Mouse (Mus musculus) thymus, postnatal 25 days (tissue): ENCODE measurements around the gene Rbfox2.

Experiments used
- DNase-seq: peaks from one replicate; pipeline ENCODE4 v3.0.0; 2022

The Rbfox2 gene

DNA sequence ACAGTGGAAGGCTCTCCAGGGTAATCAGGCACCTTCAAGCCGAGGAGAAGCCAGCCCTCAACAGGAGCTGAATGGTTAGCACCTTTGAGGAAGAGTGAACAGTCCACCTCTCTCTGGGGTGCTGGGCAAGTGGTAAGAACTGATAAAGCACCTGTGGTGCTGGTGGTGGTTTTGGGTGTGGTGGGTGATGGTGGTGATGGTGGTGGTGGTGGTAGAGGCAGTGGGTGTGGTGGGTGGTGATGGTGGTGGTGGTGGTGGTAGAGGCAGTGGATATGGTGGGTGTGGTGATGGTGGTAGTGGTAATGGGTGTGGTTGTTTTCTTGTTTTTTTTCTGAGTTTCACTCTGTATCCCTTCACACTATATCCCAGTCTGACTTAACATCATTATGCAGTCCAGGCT lies 253.8 kb downstream of the Rbfox2 start:
- no peak for DNase-seq

DNA sequence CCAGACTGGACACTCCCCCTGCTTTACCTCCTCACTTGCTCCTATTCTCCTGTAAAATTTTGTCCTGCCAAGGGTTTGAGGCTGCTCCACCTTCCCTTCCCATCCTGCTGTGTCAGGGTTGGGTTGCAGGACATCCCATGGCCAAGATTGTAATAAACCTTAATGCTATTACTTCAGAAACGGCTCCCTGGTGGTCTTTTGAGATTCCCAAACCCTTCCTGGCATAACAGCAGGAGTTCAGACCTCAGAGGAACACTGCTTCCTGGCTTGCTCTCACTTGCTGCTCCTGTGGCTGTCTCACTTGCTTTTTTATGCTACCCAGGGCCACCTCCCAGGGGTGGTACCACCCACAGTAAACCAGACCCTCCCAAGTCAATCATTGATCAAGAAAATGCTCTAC lies 254.6 kb downstream of the Rbfox2 start:
- no peak for DNase-seq

DNA sequence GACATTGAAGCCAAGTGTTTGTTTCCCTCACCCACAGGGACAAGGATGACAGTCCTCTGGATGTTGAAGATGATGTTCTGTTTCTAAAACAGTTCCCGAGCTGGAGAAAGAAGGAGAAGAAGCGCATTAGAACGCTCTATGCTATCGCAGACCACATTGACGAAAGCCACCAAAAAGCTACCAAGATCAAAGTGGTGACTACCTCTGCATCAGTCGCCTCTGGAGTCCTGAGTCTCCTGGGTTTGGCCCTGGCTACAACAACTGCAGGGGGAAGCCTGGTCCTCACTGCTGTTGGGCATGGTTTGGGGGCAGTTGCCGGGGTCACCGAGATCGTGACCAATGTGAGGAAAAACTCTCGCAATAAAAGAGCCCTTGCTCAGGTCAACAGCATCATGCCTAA lies 256.2 kb downstream of the Rbfox2 start, which contains the start of gene Mb:
Gene Mb (minus strand): TSS at position 101 of the 400 bp plus-strand sequence.
- DNase-seq = no peak

DNA sequence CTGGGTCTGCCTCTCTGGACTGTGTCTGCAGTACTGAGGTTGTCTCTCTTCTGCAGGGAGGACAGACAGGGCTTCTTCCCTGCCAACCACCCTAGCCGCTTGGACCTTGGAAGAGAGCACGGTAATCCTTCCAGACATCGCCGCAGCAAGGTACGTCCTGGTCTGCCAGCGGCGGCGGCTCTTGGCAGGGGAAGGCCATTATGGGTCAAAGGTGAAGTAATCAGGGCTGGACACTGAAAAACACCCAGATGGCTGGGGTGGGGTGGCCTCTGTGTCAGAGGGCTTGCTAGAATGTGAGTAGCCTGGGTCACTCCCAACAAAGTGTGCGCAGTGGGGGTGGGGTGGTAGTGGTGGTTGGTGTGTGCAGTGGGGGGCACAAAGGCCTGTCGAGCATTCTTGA lies 261.2 kb downstream of the Rbfox2 start:
- no peak for DNase-seq

DNA sequence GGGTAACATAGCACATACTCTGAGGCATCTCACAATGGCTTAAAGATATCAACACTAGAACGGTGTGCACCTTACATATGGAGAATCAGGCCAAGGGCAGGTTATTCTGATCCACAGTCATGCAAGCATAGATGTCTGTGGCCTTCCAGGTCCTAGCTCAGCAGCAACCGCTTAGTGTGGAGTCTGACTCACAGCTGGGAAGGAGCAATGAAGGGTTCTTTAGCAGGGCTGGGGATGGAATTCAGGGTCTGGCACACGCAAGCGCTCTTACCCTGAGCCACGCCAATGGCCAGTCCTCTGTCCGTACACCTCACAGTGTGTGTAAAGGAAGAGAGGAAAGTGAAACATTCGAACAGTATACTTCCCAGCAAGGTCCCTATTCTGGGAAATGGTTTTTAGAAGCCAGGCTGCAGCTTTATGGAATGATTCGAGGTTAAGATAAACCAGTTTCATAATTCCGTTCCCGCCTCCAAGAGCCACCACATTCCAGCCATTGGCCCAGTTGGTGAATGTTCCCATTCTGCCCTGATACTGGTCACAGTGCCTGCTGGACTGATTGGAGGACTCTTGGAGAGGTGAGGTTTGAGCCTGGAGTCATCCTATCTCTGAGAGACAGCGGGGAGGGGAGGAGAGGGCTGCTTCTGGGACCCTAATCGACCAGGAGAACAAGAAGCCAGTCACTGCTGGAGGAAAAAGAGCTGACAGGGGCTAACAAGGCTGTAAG lies 262.0 kb downstream of the Rbfox2 start, which contains the start of gene Apol6:
Gene Apol6 (plus strand): TSS at position 133 of the 724 bp plus-strand sequence.
- no peak for DNase-seq

DNA sequence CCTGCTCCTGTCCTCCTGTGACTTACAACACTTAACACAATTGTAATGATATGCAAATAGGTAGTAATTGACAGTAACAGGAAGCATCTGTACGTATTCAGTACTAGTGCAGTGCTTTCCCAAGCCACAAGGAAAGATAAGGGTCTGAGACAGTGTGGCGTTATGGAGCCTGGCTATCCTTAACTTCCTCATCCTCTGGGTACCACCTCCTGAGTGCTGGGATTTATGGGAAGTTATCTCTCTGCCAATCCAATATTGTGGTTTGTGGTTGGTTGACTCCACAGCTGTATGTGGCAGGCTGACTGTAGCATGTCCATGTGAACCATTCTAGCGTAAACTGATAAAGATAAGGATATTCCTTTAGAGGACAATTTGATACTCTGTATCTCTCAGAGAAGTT lies 266.0 kb downstream of the Rbfox2 start:
- no peak for DNase-seq

DNA sequence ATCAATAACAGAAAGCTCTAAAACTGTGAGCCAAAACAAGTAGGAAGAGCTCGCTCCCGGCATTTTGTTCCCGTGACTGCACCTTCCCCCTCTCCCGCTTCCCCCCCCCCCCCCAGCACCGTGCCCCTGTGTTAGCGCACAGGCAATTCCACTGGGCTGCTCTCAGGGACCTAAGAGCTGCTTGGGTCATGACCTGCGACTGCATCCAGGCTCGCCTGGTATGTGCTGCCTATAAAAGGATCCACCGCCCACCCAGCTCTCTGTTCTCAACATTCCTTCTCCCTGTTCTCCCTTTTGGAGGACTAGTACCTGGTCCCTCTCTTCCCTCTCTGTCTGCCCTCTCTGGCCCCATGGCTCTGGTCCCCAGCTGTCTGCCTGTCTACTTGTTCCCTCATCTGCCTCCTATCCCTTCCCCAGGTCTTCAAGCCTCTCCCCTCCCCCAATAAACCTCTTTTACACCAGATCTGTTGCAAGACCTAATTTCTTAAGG lies 267.5 kb downstream of the Rbfox2 start:
- DNase-seq = no peak

DNA sequence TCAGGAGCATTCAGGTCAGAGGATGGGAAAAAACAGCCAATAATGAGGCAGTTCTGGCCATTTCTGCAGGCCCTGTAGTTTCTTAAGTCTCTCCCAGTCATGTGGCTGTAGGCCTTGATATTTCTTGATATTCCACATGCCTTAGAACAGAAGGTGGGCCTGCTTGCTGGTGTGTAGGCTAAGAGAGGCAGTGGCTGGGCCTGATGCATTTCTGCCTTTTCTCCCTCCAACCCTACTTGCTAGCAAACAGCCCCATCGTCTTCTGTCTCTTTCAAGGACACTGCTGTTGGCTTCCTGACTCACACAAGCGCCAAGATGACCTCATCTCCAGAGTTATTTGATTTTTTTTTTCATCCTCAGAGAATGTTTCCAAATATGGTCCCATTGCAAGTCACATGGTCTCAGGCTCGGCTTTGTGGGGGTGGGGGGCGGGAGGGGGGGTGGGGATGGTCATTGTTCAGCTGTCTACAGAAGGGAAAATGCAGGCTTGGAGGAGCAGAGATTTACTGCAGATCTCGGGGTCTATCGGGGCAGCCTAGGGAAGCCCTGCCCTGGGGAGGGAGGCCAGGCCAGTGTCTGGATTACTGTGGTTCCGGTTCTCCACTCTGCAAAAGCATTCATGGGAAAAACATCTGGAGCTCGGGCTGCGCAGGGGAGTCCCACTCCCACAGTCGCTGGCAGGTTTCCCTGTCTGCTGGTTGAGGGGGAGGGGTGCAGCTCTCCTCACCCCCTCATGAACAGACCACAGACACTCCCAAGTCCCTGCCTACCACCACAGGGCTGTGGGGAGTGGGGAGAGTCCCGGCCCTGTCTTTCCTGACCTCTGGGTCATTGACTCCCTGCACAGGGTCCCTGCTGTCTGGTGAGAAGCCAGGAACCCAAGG lies 269.3 kb downstream of the Rbfox2 start:
- DNase-seq = no peak

DNA sequence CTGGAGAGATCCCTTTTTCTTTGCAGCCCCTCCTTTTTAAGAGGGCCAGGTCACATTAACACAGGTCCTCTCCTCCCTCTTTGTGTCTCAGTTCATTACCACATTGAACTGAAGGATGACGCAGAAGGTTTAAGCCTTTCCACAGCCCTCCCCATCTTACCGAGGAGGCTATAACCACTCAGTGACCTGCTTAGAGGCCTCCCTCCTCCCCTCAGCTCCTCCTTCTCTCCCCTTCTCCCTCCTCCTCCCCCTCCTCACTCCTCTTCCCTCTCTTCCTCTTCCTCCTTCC lies 269.9 kb downstream of the Rbfox2 start:
- no peak for DNase-seq

DNA sequence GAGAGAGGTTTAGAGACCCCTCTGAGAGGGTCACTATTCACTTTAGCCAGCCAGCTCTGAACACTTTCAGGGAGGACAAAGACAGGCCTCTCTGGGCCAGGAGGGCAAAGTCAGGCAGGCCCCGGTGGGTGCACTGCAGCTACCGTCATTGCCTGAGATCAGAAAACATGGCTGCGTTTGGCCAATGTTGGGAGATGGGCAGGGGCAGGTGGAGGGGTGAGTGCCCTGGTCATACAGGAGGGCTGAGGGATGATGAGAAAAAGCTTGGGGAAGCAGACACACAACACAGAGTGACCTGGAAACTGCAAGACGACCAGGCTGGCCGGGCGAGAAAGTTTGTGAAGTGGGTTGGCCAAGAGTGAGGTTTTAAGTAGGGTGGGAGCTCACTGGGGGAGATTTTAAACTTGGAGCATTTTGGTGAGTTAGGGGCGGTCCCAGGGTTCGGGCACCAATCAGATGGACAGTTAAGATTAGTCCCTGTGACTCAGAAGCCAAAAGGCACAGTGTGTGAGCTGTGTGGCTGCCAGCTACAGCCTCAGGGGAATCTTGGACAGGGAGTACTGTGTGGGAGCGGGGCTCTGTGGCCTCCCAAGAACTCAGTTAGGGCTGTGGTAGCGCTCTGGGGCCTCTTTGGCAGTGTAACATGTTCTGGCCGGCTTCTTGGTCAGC lies 270.4 kb downstream of the Rbfox2 start:
- no peak for DNase-seq

DNA sequence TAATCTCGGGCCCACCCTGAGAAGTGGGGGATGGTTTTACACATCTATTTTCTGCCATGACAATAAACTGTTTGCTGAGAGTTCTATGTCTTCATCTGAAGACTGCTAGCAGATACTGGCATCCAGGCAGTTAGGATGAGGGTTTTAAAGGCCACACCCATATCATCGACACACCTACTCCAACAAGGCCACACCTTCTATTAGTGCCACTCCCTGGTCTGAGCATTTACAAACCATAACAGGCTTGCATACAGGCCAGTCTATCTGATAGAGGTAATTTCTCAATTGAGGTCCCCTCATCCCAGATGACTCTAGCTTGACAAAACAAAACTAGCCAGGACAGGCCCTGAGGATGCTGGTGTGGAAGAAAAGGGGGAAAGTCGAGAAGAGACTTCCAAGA lies 271.2 kb downstream of the Rbfox2 start:
- no peak for DNase-seq

DNA sequence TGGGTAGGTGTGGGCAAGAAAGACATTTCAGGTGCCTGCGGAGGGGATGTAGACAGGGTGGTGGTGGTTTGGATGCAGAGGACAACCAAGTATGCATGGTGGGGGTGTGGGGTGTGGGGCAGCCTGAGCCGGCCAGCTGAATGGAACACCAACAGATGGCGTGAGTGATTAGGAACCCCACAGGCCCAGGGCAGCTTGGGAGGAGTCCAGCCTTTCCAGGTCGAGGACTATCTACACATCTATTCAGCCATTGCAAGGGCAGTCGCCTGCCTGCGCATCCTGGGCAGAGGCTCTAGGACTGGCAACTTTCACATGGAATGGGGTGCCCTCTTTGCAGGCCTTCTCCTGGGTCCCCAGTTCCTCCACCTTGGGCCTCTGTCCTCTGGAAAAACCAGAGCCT lies 272.3 kb downstream of the Rbfox2 start:
- DNase-seq = no peak

DNA sequence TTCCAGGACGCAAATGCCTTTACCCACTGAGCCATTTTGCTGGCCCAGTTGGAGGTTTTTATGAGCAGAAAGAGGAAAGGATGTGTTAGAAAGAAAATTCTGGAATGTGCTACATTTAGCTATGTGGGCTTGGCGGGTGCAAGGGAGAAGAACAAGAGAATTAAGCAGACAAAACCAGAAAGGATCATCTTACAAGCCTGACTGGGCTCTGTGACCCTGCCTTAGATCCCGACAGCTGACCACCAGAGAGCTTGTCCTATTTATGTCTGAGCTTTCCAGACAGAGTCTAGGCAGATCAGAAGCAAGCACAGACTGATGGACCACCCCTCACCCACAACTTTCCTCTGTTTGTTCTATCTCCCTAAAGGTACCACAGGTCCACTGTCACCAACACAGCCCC lies 275.5 kb downstream of the Rbfox2 start:
- DNase-seq = no peak

DNA sequence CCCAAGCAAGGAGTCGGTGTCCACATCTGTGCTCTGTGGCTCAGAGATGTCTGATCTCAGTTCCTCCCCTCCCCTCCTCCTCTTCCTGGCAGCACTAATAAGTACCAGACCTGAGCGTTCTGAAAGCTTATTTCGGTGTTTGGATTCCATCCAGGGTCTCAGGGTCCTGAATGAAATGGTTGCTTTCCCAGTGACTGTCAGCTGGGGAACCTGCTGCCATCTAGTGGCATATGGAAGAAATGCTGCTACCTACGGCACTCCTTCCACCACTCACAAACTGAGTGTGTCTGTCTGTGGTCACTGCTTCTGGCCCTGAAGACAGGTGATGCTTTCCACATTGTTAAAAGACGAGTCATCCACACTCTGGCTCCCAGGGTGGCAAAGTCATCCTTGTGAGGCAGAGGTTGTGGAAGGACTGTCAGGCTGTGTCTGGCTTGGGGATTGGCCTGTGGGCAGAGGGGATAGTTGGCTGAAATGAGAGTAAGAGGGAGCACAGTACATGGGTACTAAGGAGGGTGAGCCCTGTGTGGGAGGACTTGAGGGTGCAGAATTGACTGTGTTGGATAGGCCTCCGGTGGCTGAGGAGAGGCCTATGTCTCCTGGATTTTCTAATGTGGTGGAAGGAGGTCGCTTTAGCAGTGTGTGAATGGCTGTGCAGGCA lies 277.3 kb downstream of the Rbfox2 start:
- DNase-seq = peak; percentile 19
